Mouse (Mus musculus): ENCODE measurements around the gene Myom1.
A peak's percentile ranks its signal among the peaks of the same experiment; 100 is the strongest.

The Myom1 gene

GRCm38 (mm10) chr17:71144322-71145116, 142.1 kb downstream of the Myom1 start:
- no peak for DNase-seq

GRCm38 (mm10) chr17:71145248-71145961, 143.0 kb downstream of the Myom1 start:
- DNase-seq = no peak

- no peak for DNase-seq
Observed at GRCm38 (mm10) chr17:71153356-71153755, 150.9 kb downstream of the Myom1 start.

- no peak for DNase-seq
Observed at GRCm38 (mm10) chr17:71155271-71155670, 152.8 kb downstream of the Myom1 start.

- peak; percentile 19 for DNase-seq
Observed at GRCm38 (mm10) chr17:71159152-71159567, 156.7 kb downstream of the Myom1 start.

- DNase-seq = peak; percentile 19
Observed at GRCm38 (mm10) chr17:71159720-71160119, 157.3 kb downstream of the Myom1 start.

- DNase-seq = no peak
Observed at GRCm38 (mm10) chr17:71160244-71160995, 158.0 kb downstream of the Myom1 start.

GRCm38 (mm10) chr17:71164991-71165390, 162.6 kb downstream of the Myom1 start:
- DNase-seq = no peak

- DNase-seq = no peak
Observed at GRCm38 (mm10) chr17:71168205-71168815, 165.9 kb downstream of the Myom1 start.

GRCm38 (mm10) chr17:71168846-71169245, 166.4 kb downstream of the Myom1 start:
- DNase-seq = no peak

GRCm38 (mm10) chr17:71169639-71170038, 167.2 kb downstream of the Myom1 start:
- no peak for DNase-seq

GRCm38 (mm10) chr17:71171161-71171560, 168.7 kb downstream of the Myom1 start:
- DNase-seq = no peak
